Mouse (Mus musculus): ENCODE measurements around the gene Hsp90ab1. TPM values are rescaled to one million over a fixed set of nuclear protein-coding genes. Genes with fewer than 3 reads are reported as not detected.
A peak's percentile ranks its signal among the peaks of the same experiment; 100 is the strongest.

Gene Hsp90ab1
- polyA plus RNA-seq, 1 experiment = 1,066 TPM

DNA sequence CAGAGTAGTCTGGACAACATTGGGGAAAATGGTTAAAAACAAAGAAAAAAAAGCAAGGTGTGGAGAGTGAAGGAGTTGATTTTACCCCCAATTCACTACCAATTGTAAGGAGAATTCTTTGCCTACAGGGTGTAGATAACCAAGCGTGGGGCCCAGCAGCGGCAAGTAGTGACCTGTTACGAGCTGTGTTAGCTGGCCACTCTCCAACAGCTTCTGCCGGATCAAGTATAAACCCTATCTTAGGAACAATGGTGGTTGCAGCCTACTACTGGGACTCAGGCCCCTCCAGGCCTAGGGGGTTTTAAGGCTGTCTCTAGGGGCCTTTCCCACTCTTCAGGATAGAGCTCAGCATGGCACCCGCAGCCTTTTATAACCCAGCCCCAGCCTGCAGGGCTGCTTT is 5.2 kb upstream of the Hsp90ab1 start:
- no peak for DNase-seq (ENCODE audit: low read depth)
- TF ChIP-seq CTCF (IDR thresholded peaks at IDR 0.05; ENCODE audit: borderline replicate concordance, extremely low read depth, insufficient read depth, insufficient read length) (no peak), POLR2A (IDR thresholded peaks at IDR 0.05; ENCODE audit: borderline replicate concordance, extremely low read depth, insufficient read depth, insufficient read length, poor library complexity, severe bottlenecking) (no peak)

GRCm38 (mm10) chr17:45575123-45575897 is 2.2 kb upstream of the Hsp90ab1 start:
- no peak for DNase-seq (ENCODE audit: low read depth)
- no peak for TF ChIP-seq POLR2A (IDR thresholded peaks at IDR 0.05; ENCODE audit: borderline replicate concordance, extremely low read depth, insufficient read depth, insufficient read length, poor library complexity, severe bottlenecking)
- no peak for TF ChIP-seq CTCF (IDR thresholded peaks at IDR 0.05; ENCODE audit: borderline replicate concordance, extremely low read depth, insufficient read depth, insufficient read length)

GRCm38 (mm10) chr17:45574129-45574761 is 1.2 kb upstream of the Hsp90ab1 start:
- DNase-seq (ENCODE audit: low read depth) = peak; percentile 90
- TF ChIP-seq POLR2A (IDR thresholded peaks at IDR 0.05; ENCODE audit: borderline replicate concordance, extremely low read depth, insufficient read depth, insufficient read length, poor library complexity, severe bottlenecking) = 0 out of 2 replicates have a peak, but pooled peaks have one; percentile 23
- TF ChIP-seq CTCF (IDR thresholded peaks at IDR 0.05; ENCODE audit: borderline replicate concordance, extremely low read depth, insufficient read depth, insufficient read length) = no peak

- no peak for TF ChIP-seq CTCF (IDR thresholded peaks at IDR 0.05; ENCODE audit: borderline replicate concordance, extremely low read depth, insufficient read depth, insufficient read length)
- no peak for TF ChIP-seq POLR2A (IDR thresholded peaks at IDR 0.05; ENCODE audit: borderline replicate concordance, extremely low read depth, insufficient read depth, insufficient read length, poor library complexity, severe bottlenecking)
- DNase-seq (ENCODE audit: low read depth) = peak; percentile 99
Observed at GRCm38 (mm10) chr17:45573780-45574123, 681 bp upstream of the Hsp90ab1 start.

DNA sequence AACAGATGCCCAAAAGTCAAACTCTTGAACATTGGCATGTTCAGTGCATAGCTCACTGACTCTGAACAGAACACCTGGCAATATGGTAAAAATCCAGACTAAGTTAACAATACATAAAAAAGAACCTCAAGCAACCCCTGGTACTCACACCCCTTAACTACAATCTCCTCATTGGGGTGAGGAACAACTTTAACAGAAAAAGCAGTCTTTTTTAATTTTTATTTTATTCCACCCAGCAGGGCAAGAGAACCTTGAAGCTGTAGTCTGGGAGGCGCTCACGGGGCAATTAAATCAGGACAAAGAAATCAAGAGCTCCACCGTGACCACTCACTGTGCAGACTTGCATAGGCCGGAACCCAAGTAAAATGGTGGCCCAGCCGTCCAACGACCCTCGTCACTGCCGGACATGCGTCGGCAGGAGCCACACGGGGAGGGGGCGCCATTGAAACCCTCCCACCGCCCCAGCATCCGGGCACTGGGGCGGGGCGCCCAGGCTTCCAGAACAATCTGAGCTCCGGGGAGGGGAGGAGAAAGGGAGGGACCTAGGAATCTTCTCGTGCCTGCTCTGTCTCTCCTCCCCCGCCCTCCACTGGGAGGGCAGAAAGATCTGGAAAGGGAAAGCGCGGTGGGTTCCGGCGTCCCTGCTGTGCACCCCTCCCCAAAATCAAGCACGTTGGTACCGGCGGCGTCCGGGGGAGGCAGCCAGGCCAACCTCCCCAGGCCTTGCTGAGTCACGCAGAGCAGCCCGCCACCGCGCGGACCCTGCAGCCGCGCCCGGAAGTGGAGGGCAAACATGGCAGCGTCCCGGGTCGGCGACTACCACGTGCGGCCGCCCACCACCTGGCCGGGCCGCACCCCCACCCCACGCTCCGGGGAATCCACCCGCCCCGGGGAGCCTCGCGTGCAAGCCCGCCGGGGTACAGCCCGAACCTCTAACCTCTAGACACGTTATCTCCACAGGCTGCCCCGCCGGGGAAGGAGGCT is 676 bp downstream of the Hsp90ab1 start:
- TF ChIP-seq POLR2A (IDR thresholded peaks at IDR 0.05; ENCODE audit: borderline replicate concordance, extremely low read depth, insufficient read depth, insufficient read length, poor library complexity, severe bottlenecking) = no peak; the same call in 1 of the 2 replicates
- no peak for TF ChIP-seq CTCF (IDR thresholded peaks at IDR 0.05; ENCODE audit: borderline replicate concordance, extremely low read depth, insufficient read depth, insufficient read length)
- peak; percentile 95 for DNase-seq (ENCODE audit: low read depth)

DNA sequence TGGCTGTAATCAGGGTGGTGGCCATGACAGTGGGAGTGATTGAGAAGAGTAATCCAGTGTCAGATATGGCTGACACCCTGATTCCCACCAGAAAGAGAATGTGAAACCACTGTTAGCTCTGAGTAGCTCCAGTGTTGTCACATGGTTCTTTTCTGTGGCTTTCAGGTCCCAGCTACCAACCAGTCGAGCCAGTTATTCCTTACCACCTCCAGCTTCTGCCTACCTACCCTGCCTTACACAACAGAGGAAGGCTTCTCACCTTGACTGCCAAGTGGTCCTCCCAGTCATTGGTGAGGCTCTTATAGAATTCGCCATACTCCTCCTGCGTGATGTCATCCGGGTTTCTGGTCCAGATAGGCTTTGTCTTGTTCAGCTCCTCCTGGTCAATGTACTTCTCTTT is 3.1 kb downstream of the Hsp90ab1 start:
- DNase-seq (ENCODE audit: low read depth) = no peak
- TF ChIP-seq CTCF (IDR thresholded peaks at IDR 0.05; ENCODE audit: borderline replicate concordance, extremely low read depth, insufficient read depth, insufficient read length) (no peak), POLR2A (IDR thresholded peaks at IDR 0.05; ENCODE audit: borderline replicate concordance, extremely low read depth, insufficient read depth, insufficient read length, poor library complexity, severe bottlenecking) (no peak)

DNA sequence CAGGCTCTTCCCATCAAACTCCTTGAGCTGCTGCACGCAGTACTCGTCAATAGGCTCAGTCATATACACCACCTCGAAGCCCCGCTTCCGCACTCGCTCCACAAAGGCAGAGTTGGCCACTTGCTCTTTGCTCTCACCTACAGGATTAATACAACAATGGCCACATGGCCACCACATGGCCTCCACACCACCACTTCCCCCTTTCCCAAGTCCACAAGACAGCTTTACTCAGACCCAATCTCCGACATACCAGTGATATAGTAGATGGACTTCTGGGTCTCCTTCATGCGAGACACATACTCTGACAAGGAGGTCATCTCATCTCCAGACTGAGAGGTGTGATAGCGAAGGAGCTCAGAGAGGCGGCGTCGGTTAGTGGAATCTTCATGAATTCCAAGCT is 4.1 kb downstream of the Hsp90ab1 start:
- no peak for TF ChIP-seq CTCF (IDR thresholded peaks at IDR 0.05; ENCODE audit: borderline replicate concordance, extremely low read depth, insufficient read depth, insufficient read length)
- TF ChIP-seq POLR2A (IDR thresholded peaks at IDR 0.05; ENCODE audit: borderline replicate concordance, extremely low read depth, insufficient read depth, insufficient read length, poor library complexity, severe bottlenecking) = no peak
- DNase-seq (ENCODE audit: low read depth) = no peak

DNA sequence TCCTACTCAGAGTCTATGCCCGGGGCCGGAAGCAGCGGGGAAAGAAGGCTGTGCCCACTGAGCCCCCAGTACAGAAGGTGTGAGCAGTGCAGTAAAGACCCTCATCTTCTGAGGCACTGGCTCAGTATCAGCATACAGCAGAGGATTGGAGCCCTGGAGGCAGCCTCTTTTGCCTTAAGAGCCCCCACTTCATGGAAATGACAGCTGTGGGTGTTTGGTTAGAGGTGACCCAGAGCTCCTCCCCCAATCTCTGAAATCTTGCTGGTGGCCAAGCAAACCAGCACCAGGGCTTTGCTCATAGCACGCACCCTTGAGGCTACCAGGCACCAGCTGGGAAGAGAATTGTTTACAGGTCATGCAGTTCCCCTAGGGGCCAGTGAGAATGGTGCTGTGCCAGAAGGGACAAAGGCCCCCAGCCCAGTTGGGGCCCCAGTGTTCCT is 5.9 kb downstream of the Hsp90ab1 start:
- no peak for DNase-seq (ENCODE audit: low read depth)
- TF ChIP-seq POLR2A (IDR thresholded peaks at IDR 0.05; ENCODE audit: borderline replicate concordance, extremely low read depth, insufficient read depth, insufficient read length, poor library complexity, severe bottlenecking) (no peak), CTCF (IDR thresholded peaks at IDR 0.05; ENCODE audit: borderline replicate concordance, extremely low read depth, insufficient read depth, insufficient read length) (no peak)

DNA sequence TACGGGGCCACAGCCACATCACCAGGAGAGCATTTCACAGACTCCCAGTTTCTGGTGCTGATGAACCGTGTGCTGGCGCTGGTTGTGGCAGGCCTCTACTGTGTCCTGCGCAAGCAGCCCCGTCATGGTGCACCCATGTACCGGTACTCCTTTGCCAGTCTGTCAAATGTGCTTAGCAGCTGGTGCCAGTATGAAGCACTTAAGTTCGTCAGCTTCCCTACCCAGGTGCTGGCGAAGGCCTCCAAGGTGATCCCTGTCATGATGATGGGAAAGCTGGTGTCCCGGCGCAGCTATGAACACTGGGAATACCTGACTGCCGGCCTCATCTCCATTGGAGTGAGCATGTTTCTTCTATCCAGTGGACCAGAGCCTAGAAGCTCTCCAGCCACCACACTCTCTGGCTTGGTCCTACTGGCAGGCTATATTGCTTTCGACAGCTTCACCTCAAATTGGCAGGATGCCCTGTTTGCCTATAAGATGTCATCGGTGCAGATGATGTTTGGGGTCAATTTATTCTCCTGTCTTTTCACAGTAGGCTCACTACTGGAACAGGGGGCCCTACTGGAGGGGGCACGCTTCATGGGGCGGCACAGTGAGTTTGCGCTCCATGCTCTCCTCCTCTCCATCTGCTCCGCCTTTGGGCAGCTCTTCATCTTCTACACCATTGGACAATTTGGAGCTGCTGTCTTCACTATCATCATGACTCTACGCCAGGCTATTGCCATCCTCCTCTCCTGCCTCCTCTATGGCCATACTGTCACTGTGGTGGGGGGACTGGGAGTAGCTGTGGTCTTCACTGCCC is 6.5 kb downstream of the Hsp90ab1 start:
- DNase-seq (ENCODE audit: low read depth) = no peak
- TF ChIP-seq POLR2A (IDR thresholded peaks at IDR 0.05; ENCODE audit: borderline replicate concordance, extremely low read depth, insufficient read depth, insufficient read length, poor library complexity, severe bottlenecking) = no peak
- TF ChIP-seq CTCF (IDR thresholded peaks at IDR 0.05; ENCODE audit: borderline replicate concordance, extremely low read depth, insufficient read depth, insufficient read length) = no peak

GRCm38 (mm10) chr17:45566031-45566359 is 7.1 kb downstream of the Hsp90ab1 start:
- DNase-seq (ENCODE audit: low read depth) = no peak
- no peak for TF ChIP-seq CTCF (IDR thresholded peaks at IDR 0.05; ENCODE audit: borderline replicate concordance, extremely low read depth, insufficient read depth, insufficient read length)
- TF ChIP-seq POLR2A (IDR thresholded peaks at IDR 0.05; ENCODE audit: borderline replicate concordance, extremely low read depth, insufficient read depth, insufficient read length, poor library complexity, severe bottlenecking) = no peak

All from brain, embryonic 14.5 days (tissue).